Mouse (Mus musculus) spleen, adult 2 months (tissue): ENCODE results near the gene Anks1. TPM values are rescaled to one million over a fixed set of nuclear protein-coding genes. Genes with fewer than 3 reads are reported as not detected.

ENCODE experiments used
- DNase-seq, 2 experiments: peaks; one replicate each; pipeline versions ENCODE4 v3.0.0 to v3.0.0-alpha.2; 2012 to 2021; ENCODE audit warnings: low spot score in 2 of 2, low read depth in 1 of 2
- H3K27ac ChIP-seq: fragments of 200-500 bp; 2 replicates; pipeline ENCODE4 v1.5.1; 2012; ENCODE audit warnings: low read length, inconsistent platforms; ENCODE audit not compliant: insufficient read depth
- H3K27me3 ChIP-seq: fragments of 200-500 bp; 2 replicates; pipeline ENCODE4 v1.6.1; 2012; ENCODE audit warnings: mild to moderate bottlenecking, moderate library complexity, low read length, inconsistent platforms; ENCODE audit not compliant: control insufficient read depth, insufficient read depth
- H3K36me3 ChIP-seq: fragments of 200-500 bp; 2 replicates; pipeline ENCODE4 v1.6.1; 2012; ENCODE audit warnings: mild to moderate bottlenecking, low read length, inconsistent platforms; ENCODE audit not compliant: control insufficient read depth, insufficient read depth
- H3K4me1 ChIP-seq: fragments of 200-500 bp; 2 replicates; pipeline ENCODE4 v1.6.1; 2011; ENCODE audit warnings: inconsistent platforms; ENCODE audit not compliant: control insufficient read depth, insufficient read depth, insufficient read length
- H3K4me3 ChIP-seq: fragments of 200-500 bp; 2 replicates; pipeline ENCODE4 v1.5.1; 2011; ENCODE audit warnings: mild to moderate bottlenecking, inconsistent platforms; ENCODE audit not compliant: insufficient read depth, insufficient read length; ENCODE audit errors: extremely low read depth
- CTCF ChIP-seq: fragments of 200-500 bp; IDR thresholded peaks from 2 replicates; pipeline ENCODE4 v1.5.1; 2011; ENCODE audit warnings: mild to moderate bottlenecking, inconsistent platforms; ENCODE audit not compliant: insufficient read depth, insufficient read length, insufficient replicate concordance; ENCODE audit errors: extremely low read depth
- POLR2A ChIP-seq: fragments of 200-500 bp; IDR thresholded peaks from 2 replicates; pipeline ENCODE4 v1.6.1; 2011; ENCODE audit warnings: low read depth, low read length, inconsistent platforms
- WGBS: fragments of 180-500 bp; shearing (Covaris S2); methylation state at CpG from one replicate; pipeline ENCODE4 v1.1.7; 2018; 5-methylcytosine and 5-hydroxymethylcytosine counted together
- polyA plus RNA-seq: library from polyadenylated mRNA; depleted of rRNA; stranded (reverse); fragments of >200 nt; gene quantifications from 2 replicates; pipeline ENCODE4 v1.2.3, GENCODE M21; 2012

The Anks1 gene
- polyA plus RNA-seq, 1 experiment = 25.9 TPM

DNA sequence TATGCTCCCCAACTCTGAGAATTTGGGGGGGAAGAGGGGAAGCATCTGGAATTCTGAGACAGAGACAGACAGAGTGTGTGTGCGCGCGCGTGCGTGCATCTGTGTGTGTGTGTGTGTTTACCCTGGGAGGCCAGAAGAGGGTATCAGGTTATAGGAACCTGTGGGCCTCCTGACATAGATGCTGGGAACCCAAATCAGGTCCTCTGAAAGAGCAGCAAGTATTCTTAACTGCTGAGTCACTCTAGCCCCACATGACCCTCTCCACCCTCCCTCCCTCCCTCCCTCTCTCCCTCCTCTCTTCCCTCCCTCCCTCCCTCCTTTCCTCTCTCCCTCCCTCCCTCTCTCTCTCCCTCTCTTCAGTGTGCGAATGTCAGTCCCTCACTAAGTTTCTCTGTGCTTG, 179.6 kb downstream of the Anks1 start:
- Histone ChIP-seq H3K4me1 (no peaks in the 10 kb centered on the region), H3K27me3 (no peaks in the 10 kb centered on the region), H3K36me3 (no peaks in the 10 kb centered on the region), H3K4me3 (no peak overlapping the region), H3K27ac (no peak overlapping the region)
- WGBS = 95% methylated on average over 6 of the region's 6 CpGs
- no peak for DNase-seq
- no peak for TF ChIP-seq POLR2A
- no peak for TF ChIP-seq CTCF

GRCm38 (mm10) chr17:28092297-28092696, 183.2 kb downstream of the Anks1 start:
- Histone ChIP-seq H3K36me3 (no peaks in the 10 kb centered on the region), H3K4me1 (no peaks in the 10 kb centered on the region), H3K27ac (no peak overlapping the region), H3K4me3 (no peak overlapping the region), H3K27me3 (no peaks in the 10 kb centered on the region)
- WGBS = 90% methylated on average over 2 of the region's 2 CpGs
- DNase-seq = no peak
- TF ChIP-seq POLR2A (no peak), CTCF (no peak)

DNA sequence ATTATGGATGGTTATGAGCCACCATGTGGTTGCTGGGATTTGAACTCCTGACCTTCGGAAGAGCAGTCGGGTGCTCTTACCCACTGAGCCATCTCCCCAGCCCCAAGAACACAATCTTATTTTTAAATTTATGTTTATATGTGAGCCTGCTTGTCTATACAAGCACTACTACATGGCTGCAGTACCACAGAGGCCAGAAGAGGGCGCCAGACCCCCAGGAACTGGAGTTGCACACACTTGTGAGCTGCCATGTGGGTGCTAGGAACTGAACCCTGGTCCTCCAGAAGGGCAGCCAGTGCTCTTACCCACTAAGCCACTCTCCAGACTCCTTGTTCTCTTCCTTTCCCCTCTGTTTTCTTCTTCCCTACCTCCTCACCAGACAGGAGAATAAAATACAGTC, 184.7 kb downstream of the Anks1 start:
- Histone ChIP-seq H3K27ac (no peak overlapping the region), H3K4me1 (no peaks in the 10 kb centered on the region), H3K27me3 (no peaks in the 10 kb centered on the region), H3K4me3 (no peak overlapping the region), H3K36me3 (no peaks in the 10 kb centered on the region)
- TF ChIP-seq CTCF (no peak), POLR2A (no peak)
- 82% methylated on average over 3 of the region's 3 CpGs for WGBS
- DNase-seq = no peak

DNA sequence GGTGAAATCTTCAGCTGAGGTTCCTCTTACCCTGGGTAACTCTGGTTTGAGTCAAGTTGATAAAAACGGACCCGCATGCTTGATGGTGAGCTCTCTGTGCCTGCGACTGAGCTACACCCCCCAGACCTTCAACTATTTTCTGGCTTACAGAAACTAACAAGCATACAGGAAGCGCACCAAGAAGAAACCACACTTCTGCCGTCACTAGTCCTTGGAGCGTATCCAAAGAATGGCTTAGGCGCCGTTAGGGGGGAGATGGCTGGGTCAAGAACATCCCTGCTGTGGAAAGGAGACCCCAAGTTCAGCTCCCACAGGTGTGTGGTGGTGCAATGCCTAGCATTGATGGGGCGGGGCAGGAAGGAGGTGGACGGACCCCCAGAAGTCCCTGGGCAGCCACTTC, 187.3 kb downstream of the Anks1 start:
- Histone ChIP-seq H3K27ac (no peak overlapping the region), H3K36me3 (no peaks in the 10 kb centered on the region), H3K27me3 (no peaks in the 10 kb centered on the region), H3K4me1 (no peaks in the 10 kb centered on the region), H3K4me3 (no peak overlapping the region)
- TF ChIP-seq CTCF (no peak), POLR2A (no peak)
- WGBS = 15% methylated on average over 10 of the region's 10 CpGs
- DNase-seq = no peak

- WGBS = 88% methylated on average over 13 of the region's 13 CpGs
- no peaks in the 10 kb centered on the region for H3K4me1 ChIP-seq
Measured at GRCm38 (mm10) chr17:28097308-28097707, 188.2 kb downstream of the Anks1 start.

DNA sequence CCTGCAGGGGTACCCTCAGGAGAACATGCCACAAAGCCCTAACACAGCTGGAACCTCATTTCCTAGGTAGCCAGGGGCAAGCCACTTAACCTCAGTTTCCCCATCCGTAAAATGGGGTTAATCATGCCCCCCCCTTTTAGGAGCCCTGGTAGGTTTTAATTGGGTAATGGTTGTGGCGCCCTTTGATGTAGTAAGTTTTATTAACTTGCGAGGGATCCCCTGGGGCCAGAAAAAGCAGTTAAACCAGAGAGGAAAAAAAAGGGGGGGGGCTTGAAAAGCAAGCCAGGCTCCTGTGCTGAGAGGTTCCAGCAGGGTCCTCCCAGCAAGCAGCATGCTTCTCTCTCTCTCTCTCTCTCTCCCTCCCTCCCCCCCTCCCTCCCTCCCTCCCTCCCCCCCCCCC, 190.0 kb downstream of the Anks1 start:
- TF ChIP-seq POLR2A = no peak
- TF ChIP-seq CTCF = no peak
- H3K36me3 ChIP-seq = no peaks in the 10 kb centered on the region
- 66% methylated on average over 3 of the region's 3 CpGs for WGBS
- no peak overlapping the region for H3K4me3 ChIP-seq
- no peak for DNase-seq
- no peaks in the 10 kb centered on the region for H3K4me1 ChIP-seq
- H3K27me3 ChIP-seq = no peaks in the 10 kb centered on the region
- no peak overlapping the region for H3K27ac ChIP-seq

More at GRCm38 (mm10) chr17:28097308-28097707, 188.2 kb downstream of the Anks1 start:
- H3K4me3 ChIP-seq = no peak overlapping the region
- H3K27me3 ChIP-seq = no peaks in the 10 kb centered on the region
- H3K36me3 ChIP-seq = no peaks in the 10 kb centered on the region
- no peak for DNase-seq
- H3K27ac ChIP-seq = no peak overlapping the region
- TF ChIP-seq POLR2A = no peak
- no peak for TF ChIP-seq CTCF

- no peaks in the 10 kb centered on the region for H3K36me3 ChIP-seq
- 83% methylated on average over 1 of the region's 1 CpGs for WGBS
- no peaks in the 10 kb centered on the region for H3K4me1 ChIP-seq
- H3K4me3 ChIP-seq = no peak overlapping the region
- TF ChIP-seq CTCF (no peak), POLR2A (no peak)
- DNase-seq = no peak
- H3K27ac ChIP-seq = no peak overlapping the region
- H3K27me3 ChIP-seq = no peaks in the 10 kb centered on the region
Measured at GRCm38 (mm10) chr17:28100669-28101068, 191.6 kb downstream of the Anks1 start.

DNA sequence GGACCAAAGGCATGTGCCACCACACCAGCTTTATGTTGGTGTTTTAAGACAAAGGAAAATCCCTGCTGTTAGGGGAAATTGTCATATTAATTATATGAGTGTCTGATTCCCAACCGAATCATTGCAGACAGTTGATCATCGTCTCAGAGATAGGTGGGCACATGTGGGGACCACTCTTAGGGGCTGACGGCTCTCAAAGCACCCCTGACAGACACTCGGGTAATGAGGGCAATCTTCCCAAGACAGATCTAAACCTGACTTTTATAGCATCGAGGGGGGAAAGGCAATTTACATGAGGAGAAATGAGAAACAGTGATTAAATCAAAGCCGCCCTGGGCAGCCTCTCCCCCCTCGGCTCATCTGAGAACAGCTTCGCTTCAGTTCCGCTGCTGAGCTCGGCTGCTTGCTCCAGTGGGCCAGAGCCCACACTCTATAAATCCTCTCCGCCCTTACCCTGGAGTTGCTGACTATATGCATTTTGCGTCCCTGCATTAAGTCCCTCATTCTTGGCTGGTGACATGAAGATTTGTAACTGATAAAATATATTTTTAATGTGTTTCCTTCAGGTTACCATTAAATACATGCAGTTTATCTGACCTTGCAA, 192.3 kb downstream of the Anks1 start:
- no peak overlapping the region for H3K4me3 ChIP-seq
- H3K27ac ChIP-seq = no peak overlapping the region
- WGBS = 76% methylated on average over 12 of the region's 12 CpGs
- no peaks in the 10 kb centered on the region for H3K4me1 ChIP-seq
- no peaks in the 10 kb centered on the region for H3K36me3 ChIP-seq
- H3K27me3 ChIP-seq = no peaks in the 10 kb centered on the region
- TF ChIP-seq CTCF (no peak), POLR2A (no peak)
- DNase-seq = no peak
